Mouse (Mus musculus): ENCODE results near the gene Angptl2.

DNA sequence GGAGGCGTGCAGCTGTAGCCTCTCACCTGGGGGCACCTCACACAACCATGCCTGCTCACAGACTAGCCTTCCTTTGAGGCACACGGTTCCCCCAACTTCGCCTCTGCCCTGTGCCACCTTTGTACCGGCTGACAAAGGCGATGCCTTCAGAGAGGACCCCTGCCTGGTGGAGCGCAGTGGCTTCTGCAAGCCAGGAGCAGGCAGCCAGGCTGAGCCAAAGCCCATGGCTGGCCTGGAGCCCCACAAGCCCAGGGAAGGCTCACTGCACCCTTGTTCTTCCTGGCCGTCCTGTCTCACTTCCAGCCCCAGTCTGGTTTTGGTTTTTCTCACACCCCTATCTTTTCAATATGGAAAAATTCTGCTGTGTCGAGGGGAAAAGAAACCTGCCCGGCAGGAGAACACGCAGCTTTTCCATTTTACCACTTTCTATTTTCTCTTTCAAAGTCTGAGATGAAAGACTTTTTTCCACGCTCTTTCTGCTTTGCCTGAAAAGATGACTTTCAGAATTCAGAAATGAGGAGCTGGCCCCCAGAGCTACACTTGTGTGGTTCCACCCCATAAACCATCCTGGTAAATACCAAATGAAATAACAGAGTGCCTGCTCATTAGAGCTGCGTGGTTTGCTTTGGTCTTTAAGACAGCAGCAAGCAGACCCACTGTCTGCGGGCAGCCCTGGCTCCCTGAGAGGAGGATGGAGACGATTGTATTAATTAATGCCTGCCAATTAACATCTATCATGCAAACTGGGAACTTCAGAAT is 36.5 kb upstream of the Angptl2 start:
- no peak for TF ChIP-seq CTCF (IDR thresholded peaks at IDR 0.05)
- no peak for TF ChIP-seq EP300 (IDR thresholded peaks at IDR 0.05)

Measured in lung, postnatal 0 days (tissue).